Mouse (Mus musculus): Measurements from ENCODE around the gene Amotl2. TPM values are rescaled to one million over a fixed set of nuclear protein-coding genes. Genes with fewer than 3 reads are reported as not detected.

Gene Amotl2
- polyA plus RNA-seq, 1 experiment from 2014 or later = 18.8 TPM

DNA sequence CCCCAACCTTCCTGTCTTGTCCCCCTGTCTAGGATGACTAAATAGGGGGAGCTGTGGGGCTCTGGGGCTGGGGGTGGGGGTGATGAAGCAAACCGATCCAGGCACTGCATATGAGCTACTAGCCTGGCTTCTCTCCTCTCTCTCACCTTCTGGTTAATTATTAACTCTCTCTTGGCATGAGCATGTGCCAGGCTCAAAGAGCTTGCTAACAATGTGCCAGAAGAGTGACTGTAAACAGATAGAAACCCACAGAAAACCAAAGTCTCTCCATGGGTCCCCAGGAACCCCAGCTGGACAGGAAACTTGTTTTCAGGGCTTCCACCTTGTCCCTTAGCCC lies 18.2 kb downstream of the Amotl2 start:
- no peak overlapping the region for H3K4me3 ChIP-seq (ENCODE audit: low read depth, low read length)
- peaks cover 16% of the 10 kb centered on the region; the same call in 1 of the 2 replicates for H3K36me3 ChIP-seq (ENCODE audit: control insufficient read depth, insufficient read depth, low read length)
- DNase-seq (ENCODE audit: low spot score) = no peak
- no peak overlapping the region for H3K27ac ChIP-seq (ENCODE audit: low read depth, low read length)
- no peaks in the 10 kb centered on the region for H3K4me1 ChIP-seq (replicated peaks; ENCODE audit: control insufficient read depth, insufficient read depth, low read length)
- ATAC-seq (replicated peaks; ENCODE audit: low FRiP score) = no peak
- WGBS = 67% methylated on average over 1 of the region's 1 CpGs
- H3K4me2 ChIP-seq = no peak overlapping the region
- no peaks in the 10 kb centered on the region for H3K27me3 ChIP-seq (replicated peaks; ENCODE audit: control insufficient read depth, insufficient read depth, low read length)
- no peaks in the 10 kb centered on the region for H3K9me3 ChIP-seq (ENCODE audit: control insufficient read depth, low read length)
- H3K9ac ChIP-seq (ENCODE audit: low read depth, low read length) = no peak overlapping the region

DNA sequence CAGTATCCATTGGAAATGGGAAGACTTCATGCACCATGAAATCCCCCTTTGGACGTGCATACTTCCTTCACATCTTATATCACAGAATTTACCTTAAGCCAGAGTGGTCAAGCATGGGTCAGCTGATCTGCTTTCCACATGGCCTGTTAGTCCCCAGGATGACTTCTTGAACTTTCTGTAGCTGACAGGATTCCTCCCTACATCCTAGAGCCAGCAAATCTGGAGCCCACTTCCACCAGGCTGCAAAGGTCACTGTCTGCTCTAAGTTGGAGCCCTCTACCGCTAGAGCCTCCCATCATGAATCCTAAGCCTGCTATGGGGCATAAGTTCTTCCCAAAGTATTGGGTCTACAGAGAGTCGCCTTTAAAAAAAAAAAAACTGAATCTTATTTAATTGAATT lies 18.8 kb downstream of the Amotl2 start:
- Histone ChIP-seq H3K36me3 (ENCODE audit: control insufficient read depth, insufficient read depth, low read length) (peaks cover 16% of the 10 kb centered on the region; the same call in 1 of the 2 replicates), H3K4me3 (ENCODE audit: low read depth, low read length) (no peak overlapping the region), H3K4me2 (no peak overlapping the region), H3K9ac (ENCODE audit: low read depth, low read length) (no peak overlapping the region), H3K9me3 (ENCODE audit: control insufficient read depth, low read length) (no peaks in the 10 kb centered on the region), H3K27me3 (replicated peaks; ENCODE audit: control insufficient read depth, insufficient read depth, low read length) (no peaks in the 10 kb centered on the region), H3K4me1 (replicated peaks; ENCODE audit: control insufficient read depth, insufficient read depth, low read length) (no peaks in the 10 kb centered on the region), H3K27ac (ENCODE audit: low read depth, low read length) (no peak overlapping the region)
- ATAC-seq (replicated peaks; ENCODE audit: low FRiP score) (no peak), DNase-seq (ENCODE audit: low spot score) (no peak)
- 71% methylated on average over 3 of the region's 3 CpGs for WGBS

DNA sequence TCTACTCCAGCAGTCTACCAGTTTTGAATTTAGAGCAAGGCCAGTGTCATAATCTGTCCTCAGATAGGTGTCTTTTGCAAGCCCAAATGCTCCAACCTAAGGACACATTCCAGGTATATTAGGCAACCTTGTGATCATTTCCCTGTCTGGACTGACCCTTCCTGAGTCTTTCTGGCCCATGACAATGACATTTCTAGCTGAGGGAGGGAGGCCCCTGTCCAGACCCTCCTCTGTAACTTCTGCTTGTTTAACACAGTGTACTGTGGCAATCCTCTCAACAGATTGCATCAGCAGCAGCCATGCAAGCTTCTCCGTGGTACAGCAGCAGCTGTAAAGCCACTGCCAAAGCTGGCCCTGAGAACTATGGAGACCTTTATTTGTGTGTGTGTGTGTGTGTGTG lies 19.5 kb downstream of the Amotl2 start:
- no peak overlapping the region for H3K4me2 ChIP-seq
- H3K9me3 ChIP-seq (ENCODE audit: control insufficient read depth, low read length) = no peaks in the 10 kb centered on the region
- H3K9ac ChIP-seq (ENCODE audit: low read depth, low read length) = no peak overlapping the region
- H3K27me3 ChIP-seq (replicated peaks; ENCODE audit: control insufficient read depth, insufficient read depth, low read length) = no peaks in the 10 kb centered on the region
- DNase-seq (ENCODE audit: low spot score) (no peak), ATAC-seq (replicated peaks; ENCODE audit: low FRiP score) (peak; percentile 42; the same call in 1 of the 2 replicates)
- H3K4me3 ChIP-seq (ENCODE audit: low read depth, low read length) = no peak overlapping the region
- H3K27ac ChIP-seq (ENCODE audit: low read depth, low read length) = peak overlapping the region; percentile 19; the same call in 1 of the 2 replicates
- H3K36me3 ChIP-seq (ENCODE audit: control insufficient read depth, insufficient read depth, low read length) = peaks cover 14% of the 10 kb centered on the region; the same call in 1 of the 2 replicates
- WGBS = 21% methylated on average over 1 of the region's 1 CpGs
- H3K4me1 ChIP-seq (replicated peaks; ENCODE audit: control insufficient read depth, insufficient read depth, low read length) = no peaks in the 10 kb centered on the region

DNA sequence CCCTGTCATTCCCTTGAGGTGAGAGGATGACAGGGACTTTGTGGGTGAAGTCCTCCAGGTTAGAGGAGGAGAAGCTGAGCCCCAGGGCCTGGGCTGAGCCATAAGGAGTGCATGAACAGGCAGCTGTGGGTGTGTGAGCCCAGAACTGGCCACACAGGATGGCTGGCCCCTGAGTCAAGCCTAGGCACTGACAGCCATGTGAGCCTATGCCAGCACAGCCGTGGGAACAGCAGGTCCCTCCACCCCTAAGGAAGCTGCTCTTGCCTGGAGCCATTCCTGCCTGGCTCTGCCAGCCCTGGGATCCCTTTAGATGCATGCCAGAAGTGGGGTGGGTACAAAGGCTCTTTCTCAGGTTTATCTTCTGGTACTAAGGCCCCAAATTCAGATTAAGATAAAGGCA lies 20.9 kb downstream of the Amotl2 start:
- no peaks in the 10 kb centered on the region for H3K4me1 ChIP-seq (replicated peaks; ENCODE audit: control insufficient read depth, insufficient read depth, low read length)
- WGBS = 63% methylated on average over 1 of the region's 1 CpGs
- H3K4me2 ChIP-seq = no peak overlapping the region
- no peak overlapping the region for H3K27ac ChIP-seq (ENCODE audit: low read depth, low read length)
- no peaks in the 10 kb centered on the region for H3K9me3 ChIP-seq (ENCODE audit: control insufficient read depth, low read length)
- peaks cover 5% of the 10 kb centered on the region; the same call in 1 of the 2 replicates for H3K36me3 ChIP-seq (ENCODE audit: control insufficient read depth, insufficient read depth, low read length)
- ATAC-seq (replicated peaks; ENCODE audit: low FRiP score) (no peak), DNase-seq (ENCODE audit: low spot score) (no peak)
- H3K27me3 ChIP-seq (replicated peaks; ENCODE audit: control insufficient read depth, insufficient read depth, low read length) = no peaks in the 10 kb centered on the region
- H3K4me3 ChIP-seq (ENCODE audit: low read depth, low read length) = no peak overlapping the region
- H3K9ac ChIP-seq (ENCODE audit: low read depth, low read length) = no peak overlapping the region

DNA sequence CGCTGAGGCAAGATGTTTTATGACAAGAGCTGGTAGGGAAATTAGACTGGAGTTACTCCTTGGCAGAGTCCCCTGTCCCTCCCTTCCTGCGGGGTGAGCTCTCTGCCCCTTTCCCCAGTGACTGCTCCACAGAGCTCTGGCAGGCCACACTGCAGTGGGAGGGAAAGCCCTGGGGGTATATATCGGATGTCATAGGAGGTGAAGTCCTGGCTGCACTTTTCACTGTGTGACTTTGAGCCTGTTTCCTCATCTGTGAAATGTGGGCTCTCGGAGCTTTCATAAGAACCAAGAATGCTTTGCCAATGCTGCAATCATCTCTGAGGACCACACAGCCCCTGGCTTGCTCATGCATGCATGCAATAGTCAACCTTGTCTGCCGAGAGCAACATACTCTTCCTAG lies 30.3 kb downstream of the Amotl2 start:
- Histone ChIP-seq H3K4me3 (ENCODE audit: low read depth, low read length) (no peak overlapping the region), H3K9ac (ENCODE audit: low read depth, low read length) (no peak overlapping the region), H3K9me3 (ENCODE audit: control insufficient read depth, low read length) (no peaks in the 10 kb centered on the region), H3K27ac (ENCODE audit: low read depth, low read length) (no peak overlapping the region), H3K4me1 (replicated peaks; ENCODE audit: control insufficient read depth, insufficient read depth, low read length) (0 out of 2 replicates have a peak, but pooled peaks cover 3% of the 10 kb centered on the region), H3K36me3 (ENCODE audit: control insufficient read depth, insufficient read depth, low read length) (no peaks in the 10 kb centered on the region), H3K27me3 (replicated peaks; ENCODE audit: control insufficient read depth, insufficient read depth, low read length) (no peaks in the 10 kb centered on the region), H3K4me2 (no peak overlapping the region)
- ATAC-seq (replicated peaks; ENCODE audit: low FRiP score) (no peak), DNase-seq (ENCODE audit: low spot score) (no peak)
- WGBS = 78% methylated on average over 5 of the region's 5 CpGs

GRCm38 (mm10) chr9:102747902-102748301 lies 31.4 kb downstream of the Amotl2 start:
- no peak overlapping the region for H3K9ac ChIP-seq (ENCODE audit: low read depth, low read length)
- ATAC-seq (replicated peaks; ENCODE audit: low FRiP score) = no peak
- no peaks in the 10 kb centered on the region for H3K36me3 ChIP-seq (ENCODE audit: control insufficient read depth, insufficient read depth, low read length)
- no peak overlapping the region for H3K4me3 ChIP-seq (ENCODE audit: low read depth, low read length)
- no peak overlapping the region for H3K4me2 ChIP-seq
- 40% methylated on average over 5 of the region's 5 CpGs for whole genome bisulfite sequencing
- DNase-seq (ENCODE audit: low spot score) = no peak
- H3K27ac ChIP-seq (ENCODE audit: low read depth, low read length) = no peak overlapping the region
- no peaks in the 10 kb centered on the region for H3K27me3 ChIP-seq (replicated peaks; ENCODE audit: control insufficient read depth, insufficient read depth, low read length)
- H3K9me3 ChIP-seq (ENCODE audit: control insufficient read depth, low read length) = no peaks in the 10 kb centered on the region
- 0 out of 2 replicates have a peak, but pooled peaks cover 3% of the 10 kb centered on the region for H3K4me1 ChIP-seq (replicated peaks; ENCODE audit: control insufficient read depth, insufficient read depth, low read length)

DNA sequence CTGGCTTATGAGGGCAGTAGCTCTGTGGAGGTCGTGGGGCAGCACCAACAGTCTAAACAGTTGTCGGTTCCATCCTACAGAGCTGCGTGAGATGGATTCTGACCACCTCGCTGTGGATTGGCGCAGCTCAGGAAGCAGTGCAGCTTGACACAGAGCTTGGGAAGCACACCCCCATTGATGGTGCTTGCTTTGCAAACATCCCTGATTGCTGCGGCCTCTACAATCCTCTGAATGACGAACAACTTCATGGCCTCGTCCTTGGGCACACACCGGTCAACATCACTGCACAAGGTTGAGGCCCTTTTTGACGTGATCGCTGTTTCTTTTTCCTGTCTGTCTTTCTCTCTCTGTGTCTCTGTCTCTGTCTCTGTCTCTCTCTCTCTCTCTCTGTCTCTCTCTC lies 32.7 kb downstream of the Amotl2 start:
- DNase-seq (ENCODE audit: low spot score) = no peak
- Histone ChIP-seq H3K9me3 (ENCODE audit: control insufficient read depth, low read length) (no peaks in the 10 kb centered on the region), H3K4me2 (no peak overlapping the region), H3K36me3 (ENCODE audit: control insufficient read depth, insufficient read depth, low read length) (no peaks in the 10 kb centered on the region), H3K27me3 (replicated peaks; ENCODE audit: control insufficient read depth, insufficient read depth, low read length) (no peaks in the 10 kb centered on the region), H3K4me3 (ENCODE audit: low read depth, low read length) (no peak overlapping the region), H3K27ac (ENCODE audit: low read depth, low read length) (no peak overlapping the region), H3K4me1 (replicated peaks; ENCODE audit: control insufficient read depth, insufficient read depth, low read length) (0 out of 2 replicates have a peak, but pooled peaks cover 3% of the 10 kb centered on the region), H3K9ac (ENCODE audit: low read depth, low read length) (no peak overlapping the region)
- no peak for ATAC-seq (replicated peaks; ENCODE audit: low FRiP score)
- 60% methylated on average over 11 of the region's 11 CpGs for WGBS

DNA sequence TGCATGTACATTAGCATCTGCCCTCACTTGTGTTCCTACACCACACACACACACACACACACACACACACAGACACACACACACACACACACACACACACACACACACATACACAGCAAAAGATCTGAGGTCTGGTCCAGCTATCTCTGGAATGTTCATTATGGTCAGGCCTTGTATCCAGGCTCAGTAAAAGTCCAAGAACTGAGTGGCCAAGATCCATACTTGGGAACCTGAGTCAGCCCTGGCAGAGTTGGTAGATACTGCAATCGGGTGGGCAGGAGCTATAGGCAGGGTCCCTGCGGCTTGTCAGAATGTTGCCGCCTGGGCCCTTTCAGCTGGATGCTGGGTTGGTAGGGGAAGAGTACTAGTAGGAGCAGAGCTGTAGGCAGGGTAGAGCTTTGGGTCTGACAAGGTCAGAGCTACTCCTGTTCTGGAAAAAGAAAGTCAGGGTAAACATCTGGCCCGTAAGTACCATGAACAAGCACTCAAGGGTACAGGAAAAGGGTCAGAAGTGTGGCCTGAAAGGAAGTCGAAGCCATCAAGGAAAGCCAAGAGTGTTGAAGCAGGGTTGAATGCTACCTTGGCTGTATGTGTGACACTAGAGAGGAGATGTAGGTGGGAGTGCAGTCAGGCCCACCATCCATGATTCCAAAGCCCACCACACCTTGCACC lies 35.3 kb downstream of the Amotl2 start:
- no peak overlapping the region for H3K4me3 ChIP-seq (ENCODE audit: low read depth, low read length)
- DNase-seq (ENCODE audit: low spot score) (no peak), ATAC-seq (replicated peaks; ENCODE audit: low FRiP score) (no peak)
- no peaks in the 10 kb centered on the region for H3K27me3 ChIP-seq (replicated peaks; ENCODE audit: control insufficient read depth, insufficient read depth, low read length)
- no peaks in the 10 kb centered on the region for H3K9me3 ChIP-seq (ENCODE audit: control insufficient read depth, low read length)
- 88% methylated on average over 5 of the region's 5 CpGs for WGBS
- 0 out of 2 replicates have a peak, but pooled peaks cover 3% of the 10 kb centered on the region for H3K4me1 ChIP-seq (replicated peaks; ENCODE audit: control insufficient read depth, insufficient read depth, low read length)
- no peak overlapping the region for H3K27ac ChIP-seq (ENCODE audit: low read depth, low read length)
- H3K4me2 ChIP-seq = no peak overlapping the region
- no peaks in the 10 kb centered on the region for H3K36me3 ChIP-seq (ENCODE audit: control insufficient read depth, insufficient read depth, low read length)
- no peak overlapping the region for H3K9ac ChIP-seq (ENCODE audit: low read depth, low read length)

- Histone ChIP-seq H3K36me3 (ENCODE audit: control insufficient read depth, insufficient read depth, low read length) (no peaks in the 10 kb centered on the region), H3K9ac (ENCODE audit: low read depth, low read length) (no peak overlapping the region), H3K27ac (ENCODE audit: low read depth, low read length) (no peak overlapping the region), H3K9me3 (ENCODE audit: control insufficient read depth, low read length) (no peaks in the 10 kb centered on the region), H3K4me3 (ENCODE audit: low read depth, low read length) (no peak overlapping the region), H3K4me1 (replicated peaks; ENCODE audit: control insufficient read depth, insufficient read depth, low read length) (0 out of 2 replicates have a peak, but pooled peaks cover 3% of the 10 kb centered on the region), H3K4me2 (no peak overlapping the region), H3K27me3 (replicated peaks; ENCODE audit: control insufficient read depth, insufficient read depth, low read length) (no peaks in the 10 kb centered on the region)
- no peak for ATAC-seq (replicated peaks; ENCODE audit: low FRiP score)
- no peak for DNase-seq (ENCODE audit: low spot score)
Measured at GRCm38 (mm10) chr9:102753299-102753698, 36.8 kb downstream of the Amotl2 start.

All from liver, embryonic 11.5 days (tissue).